Mouse (Mus musculus): Measurements from ENCODE around the gene Hoxa7.

- TF ChIP-seq CTCF (IDR thresholded peaks at IDR 0.05; ENCODE audit: low read depth) (no peak), EP300 (optimal IDR thresholded peaks at IDR 0.05) (no peak)
These were observed 13.4 kb downstream of the Hoxa7 start, which contains the start of gene Hoxa6 for GRCm38 (mm10) chr6:52208072-52208867.
